Mouse (Mus musculus): ENCODE data around the gene Akr1c13. TPM values are rescaled to one million over a fixed set of nuclear protein-coding genes. Genes with fewer than 3 reads are reported as not detected.
"Not testable (repeated sequence)": the region's sequence is repeated elsewhere in the genome, so short reads cannot be mapped to it uniquely, and the experiment has no call there.

Gene Akr1c13
- 10 to 100 TPM; 25.0 to 25.8 TPM for total RNA-seq (2021)
- long read RNA-seq, experiment 1, transcript Akr1c13-201 (9 exons, 1,262 nt): major isoform, 19 of 35 reads
- long read RNA-seq, experiment 1, partial matches to known transcripts: 14 of 35 reads
- long read RNA-seq, experiment 1, other reads (novel, unspliced or antisense): 2 of 35 reads
- long read RNA-seq, experiment 2, transcript Akr1c13-201 (9 exons, 1,262 nt): major isoform, 6 of 13 reads
- long read RNA-seq, experiment 2, partial matches to known transcripts: 3 of 13 reads
- long read RNA-seq, experiment 2, other reads (novel, unspliced or antisense): 4 of 13 reads

- DNase-seq: peak; percentile 42
These were observed at the start of gene Akr1c13 for GRCm38 (mm10) chr13:4190904-4191303. Gene Akr1c13, plus strand, starts transcription at chr13:4191150.

- no peak for DNase-seq
These were observed 46.7 kb upstream of the Akr1c13 start for GRCm38 (mm10) chr13:4144261-4144660.

DNA sequence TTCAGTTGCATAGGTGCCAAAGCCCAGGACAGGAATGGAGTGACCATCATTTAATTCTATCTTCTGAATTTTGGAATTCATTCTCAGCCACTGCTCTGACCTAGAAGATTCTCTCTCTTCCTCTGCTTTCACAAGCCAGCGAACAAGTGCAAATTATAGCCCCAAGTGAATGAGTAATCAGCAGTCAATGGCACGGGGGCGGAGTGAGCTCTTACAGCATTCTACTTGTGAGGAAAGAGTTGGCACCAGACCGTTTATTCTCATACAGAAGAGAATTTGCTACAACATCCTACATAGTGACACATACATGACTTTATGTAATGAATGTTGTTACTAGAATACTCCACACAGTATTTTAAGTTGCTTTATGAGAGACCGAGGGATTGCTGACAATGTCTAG is 40.4 kb upstream of the Akr1c13 start, which contains the start of gene Akr1c18:
Gene Akr1c18, minus strand, starts transcription at position 137 of the 400 bp plus-strand sequence.
- DNase-seq: peak; percentile 20

- no peak for DNase-seq
These were observed 38.0 kb upstream of the Akr1c13 start for GRCm38 (mm10) chr13:4152908-4153307.

GRCm38 (mm10) chr13:4153593-4153992 is 37.4 kb upstream of the Akr1c13 start:
- DNase-seq: no peak

DNA sequence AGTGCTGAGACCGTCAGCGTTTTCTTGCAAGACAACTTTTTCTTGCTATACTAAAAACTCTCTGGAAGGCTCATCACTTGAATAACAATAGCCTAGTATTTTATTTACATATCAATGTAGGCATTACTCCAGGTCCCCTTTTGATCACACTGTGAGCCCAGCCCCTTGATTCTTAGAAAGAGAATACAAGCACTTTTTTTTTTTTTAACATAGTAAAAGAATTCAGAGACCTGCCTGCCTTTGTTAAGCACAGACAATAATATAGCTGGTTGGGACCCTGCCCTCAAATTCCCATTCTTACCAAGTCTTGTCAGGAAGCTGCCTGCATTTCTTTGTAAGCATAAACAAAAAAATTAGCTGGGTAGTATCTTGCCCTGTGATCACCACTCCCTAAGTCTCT is 35.7 kb upstream of the Akr1c13 start:
- DNase-seq: no peak

DNA sequence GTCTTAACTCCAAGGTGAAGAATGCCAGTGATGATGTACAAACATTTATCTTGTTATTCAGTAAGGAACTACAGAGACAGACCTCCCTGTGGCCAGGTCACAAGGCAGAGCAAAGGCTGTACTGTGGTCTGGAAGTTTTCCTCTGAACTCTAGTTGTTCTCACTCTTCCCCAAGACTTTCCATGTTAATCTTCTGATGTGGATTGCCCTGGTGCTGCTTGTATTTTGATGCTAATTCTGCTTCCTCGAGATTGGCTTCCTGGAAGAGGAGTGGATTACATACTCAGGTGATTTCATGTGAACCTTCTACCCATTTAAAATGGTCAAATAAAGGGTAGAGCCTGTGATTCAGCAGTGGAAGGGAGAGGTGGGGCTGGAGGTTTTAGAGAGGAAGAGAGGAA is 22.9 kb upstream of the Akr1c13 start:
- DNase-seq: no peak

DNA sequence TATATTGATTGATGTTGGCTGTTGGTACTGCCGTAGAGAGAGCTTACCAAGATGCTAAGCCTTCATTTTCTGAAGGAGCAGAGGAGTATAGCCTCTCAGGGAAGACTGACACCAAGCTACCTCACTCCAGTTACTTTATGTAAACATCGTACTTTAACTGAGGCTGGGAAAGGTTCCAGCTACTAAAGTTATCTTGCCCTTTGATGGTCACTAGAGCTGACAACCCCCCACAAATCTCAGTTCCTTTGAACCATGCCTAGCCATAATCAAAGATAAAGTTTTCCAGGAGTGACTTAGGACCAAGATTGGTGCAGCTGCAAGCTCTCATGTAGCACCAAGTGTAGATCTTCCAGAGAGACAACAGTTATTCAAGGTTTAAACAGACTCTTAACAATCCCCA is 18.0 kb upstream of the Akr1c13 start:
- DNase-seq: no peak

DNA sequence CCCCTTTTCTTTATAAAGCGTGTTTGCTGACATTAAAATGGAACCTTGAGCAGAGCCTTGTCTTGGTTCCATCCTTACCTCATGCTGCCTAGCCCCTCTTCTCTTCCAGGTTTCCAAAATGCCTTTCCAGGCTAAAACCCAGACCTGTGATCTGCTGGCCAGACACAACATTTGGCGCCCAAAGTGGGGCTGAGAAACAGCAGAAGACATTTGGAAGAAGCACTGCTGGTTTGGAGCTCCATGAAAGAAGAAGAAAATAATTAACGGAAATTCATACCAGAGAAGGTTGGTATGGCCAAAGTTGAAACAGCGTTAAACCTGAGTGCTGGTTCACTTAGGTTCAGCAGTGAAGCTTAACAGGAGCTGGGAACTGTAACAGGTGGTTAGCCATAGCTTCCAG is 9.6 kb upstream of the Akr1c13 start:
- not testable (repeated sequence) for DNase-seq

- no peak for DNase-seq
These were observed 7.8 kb upstream of the Akr1c13 start for GRCm38 (mm10) chr13:4183116-4183515.

GRCm38 (mm10) chr13:4186641-4187411 is 4.1 kb upstream of the Akr1c13 start:
- DNase-seq: peak; percentile 25

DNA sequence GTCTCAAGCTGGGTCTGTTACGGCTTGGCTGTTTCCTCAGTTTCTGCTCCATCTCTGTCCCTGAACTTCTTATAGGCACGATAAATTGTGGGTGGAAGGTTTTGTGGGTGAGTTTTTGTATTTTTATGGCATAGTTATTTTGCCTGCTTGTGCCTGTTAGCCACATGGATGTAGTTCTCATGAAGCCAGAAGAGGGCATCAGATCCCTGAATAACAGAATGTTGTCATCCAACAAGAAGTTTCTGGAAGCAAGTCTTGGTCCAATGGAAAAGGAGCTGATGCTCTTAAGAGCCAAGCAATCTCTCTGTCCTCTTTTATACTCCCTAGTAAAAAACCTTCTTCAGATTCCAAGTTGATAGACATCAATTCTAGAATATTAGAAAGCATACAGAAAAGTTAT is 2.8 kb upstream of the Akr1c13 start:
- peak; percentile 24 for DNase-seq

DNA sequence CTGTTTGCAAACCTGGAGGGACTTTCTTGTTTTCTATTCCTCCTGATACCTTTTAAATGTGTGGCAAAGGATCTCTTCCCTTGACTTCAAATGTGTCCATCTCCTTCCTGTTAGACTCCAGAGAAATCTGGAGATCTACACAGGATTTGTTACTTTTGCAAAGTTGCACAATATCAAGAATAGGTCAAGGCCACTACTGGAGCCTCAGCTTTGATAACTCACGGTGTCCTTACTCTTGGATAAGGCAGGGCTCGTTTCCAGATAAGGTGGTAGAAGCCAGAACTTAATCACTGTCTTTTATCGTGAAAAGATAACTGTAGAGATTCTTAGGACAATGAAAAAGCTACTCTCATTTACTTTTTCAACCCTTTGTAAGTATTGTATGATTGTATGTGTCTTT is 1.6 kb downstream of the Akr1c13 start:
- no peak for DNase-seq

DNA sequence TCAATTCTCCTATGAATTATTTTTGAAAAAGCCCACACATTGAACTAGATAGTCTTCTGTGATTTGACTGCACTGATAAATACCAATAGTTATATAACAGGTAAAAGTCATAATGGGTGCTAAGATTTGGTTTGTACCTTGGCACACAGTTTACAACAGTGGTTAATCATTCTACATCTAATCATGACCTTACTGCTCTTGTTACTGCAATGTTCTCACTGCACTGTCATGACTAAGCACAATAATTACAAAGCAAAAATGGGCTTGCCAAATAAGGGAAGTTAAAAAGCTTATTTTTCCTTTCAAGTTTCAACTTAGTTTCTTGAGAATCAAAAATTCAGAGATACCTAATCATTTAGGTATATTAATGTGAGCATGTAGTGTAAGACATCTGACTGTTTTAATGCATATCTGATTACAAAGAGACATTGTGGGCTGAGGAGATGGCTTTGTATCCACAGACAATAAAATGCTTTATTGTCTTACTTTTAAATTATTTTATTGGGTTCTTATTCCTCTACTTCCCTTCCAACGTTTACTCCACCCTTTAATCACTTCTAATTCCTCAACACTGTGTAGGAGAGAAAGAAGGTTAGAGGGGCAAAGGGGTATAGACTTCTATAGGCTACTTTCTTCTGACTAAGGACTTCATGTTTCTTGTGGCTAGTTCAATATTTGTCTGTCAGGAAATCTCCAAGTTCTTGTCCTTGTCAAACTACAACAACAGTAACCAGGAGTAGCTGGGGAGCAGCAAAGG is 15.4 kb downstream of the Akr1c13 start:
- no peak for DNase-seq

DNA sequence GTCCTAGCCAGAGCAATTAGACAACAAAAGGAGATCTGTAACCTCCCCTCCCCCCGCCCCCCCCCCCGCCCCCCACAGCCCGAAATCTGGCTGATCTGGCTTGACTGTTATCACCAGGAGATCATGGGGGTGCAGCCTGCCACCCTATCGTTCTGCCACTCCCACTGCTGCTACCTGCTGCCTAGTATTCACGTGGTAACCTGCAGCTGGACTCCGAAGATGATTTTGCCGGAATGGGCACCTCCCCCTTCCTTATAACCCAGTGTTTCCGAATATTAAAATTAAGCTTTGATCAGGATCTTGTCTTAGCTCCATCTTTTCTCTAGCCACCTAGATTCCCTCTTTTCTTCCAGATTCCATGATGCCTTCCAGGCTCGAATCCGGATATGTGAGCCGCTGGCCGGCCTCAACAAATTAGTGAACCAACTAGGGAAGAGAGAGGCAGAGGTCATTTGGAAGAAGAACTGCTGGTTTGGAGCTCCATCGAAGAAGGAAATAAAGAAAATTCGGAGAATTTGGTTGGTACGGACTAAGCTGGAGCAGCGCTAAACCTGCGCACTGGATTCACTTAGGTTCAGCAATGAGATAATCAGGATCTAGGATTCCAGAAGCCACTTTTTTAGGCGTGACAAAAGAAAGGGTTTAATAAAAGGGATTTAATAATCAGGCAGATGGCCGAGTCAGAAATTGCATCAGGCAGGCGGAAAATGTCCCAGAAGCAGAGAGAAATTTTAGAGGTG is 20.8 kb downstream of the Akr1c13 start:
- no peak for DNase-seq

GRCm38 (mm10) chr13:4212309-4212708 is 21.4 kb downstream of the Akr1c13 start:
- no peak for DNase-seq

GRCm38 (mm10) chr13:4215496-4215895 is 24.5 kb downstream of the Akr1c13 start:
- not testable (repeated sequence) for DNase-seq

DNA sequence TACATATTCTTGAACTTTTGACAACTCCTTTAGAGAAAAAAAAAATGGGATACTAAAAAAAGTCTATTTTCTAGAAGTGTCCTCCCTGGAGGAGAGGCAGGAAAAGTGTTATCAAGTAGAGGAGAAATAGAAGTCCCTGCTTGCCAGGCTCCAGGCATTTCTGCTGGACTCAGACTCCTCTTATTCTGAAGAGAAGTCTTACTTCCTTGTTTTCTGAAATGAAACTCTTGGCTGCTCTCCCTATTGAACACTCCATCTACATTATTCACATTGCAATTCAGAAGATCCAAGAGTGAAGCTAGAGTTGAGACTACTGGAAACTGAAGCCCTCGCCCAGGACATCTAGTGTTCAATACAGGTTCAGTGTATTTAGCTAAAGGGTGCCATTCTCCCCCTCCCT is 37.5 kb downstream of the Akr1c13 start, which contains the start of gene Akr1c19:
Gene Akr1c19, plus strand, starts transcription at position 260 of the 400 bp plus-strand sequence.
- no peak for DNase-seq

GRCm38 (mm10) chr13:4230841-4231623 is 40.1 kb downstream of the Akr1c13 start:
- no peak for DNase-seq

DNA sequence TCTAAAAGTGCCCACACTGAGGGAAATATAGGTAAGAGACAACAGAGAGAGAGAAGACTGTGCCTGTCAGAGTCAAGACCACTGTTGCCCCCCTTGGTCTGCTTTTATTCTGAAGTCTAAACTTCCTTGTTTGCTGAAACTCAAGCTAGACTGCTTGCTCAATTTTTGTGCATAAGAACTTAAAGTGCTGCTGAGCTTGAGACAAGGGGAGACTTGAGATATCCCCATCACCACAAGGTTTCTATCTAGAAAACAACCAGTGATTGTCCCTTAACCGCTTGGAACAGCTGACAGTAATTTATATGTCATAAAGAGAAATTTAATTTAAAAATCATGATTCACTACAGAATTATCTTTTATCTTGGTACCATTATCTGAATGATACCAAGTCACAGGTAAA is 42.2 kb downstream of the Akr1c13 start:
- no peak for DNase-seq

- DNase-seq: no peak
These were observed 42.7 kb downstream of the Akr1c13 start for GRCm38 (mm10) chr13:4233536-4234172.
